Mouse (Mus musculus) mouse embryonic stem cell (cell line): ENCODE measurements around the gene Abhd12.
"Not testable (repeated sequence)": the region's sequence is repeated elsewhere in the genome, so short reads cannot be mapped to it uniquely, and the experiment has no call there.

ENCODE experiments used
- in situ Hi-C, 2 experiments: fragments of 300-500 bp; cut with MboI; formaldehyde crosslinking; loops; 1 replicate in 1 of 2; 3 replicates in 1 of 2; pipeline ENCODE4 v1.14.3; 2019 to 2020; ENCODE audit warnings: low sequenced_read_pairs in 2 of 2, low pct_unique_long_range_greater_than_20kb in 1 of 2, mixed read lengths in 1 of 2; ENCODE audit not compliant: unreplicated experiment in 1 of 2

Gene Abhd12

DNA sequence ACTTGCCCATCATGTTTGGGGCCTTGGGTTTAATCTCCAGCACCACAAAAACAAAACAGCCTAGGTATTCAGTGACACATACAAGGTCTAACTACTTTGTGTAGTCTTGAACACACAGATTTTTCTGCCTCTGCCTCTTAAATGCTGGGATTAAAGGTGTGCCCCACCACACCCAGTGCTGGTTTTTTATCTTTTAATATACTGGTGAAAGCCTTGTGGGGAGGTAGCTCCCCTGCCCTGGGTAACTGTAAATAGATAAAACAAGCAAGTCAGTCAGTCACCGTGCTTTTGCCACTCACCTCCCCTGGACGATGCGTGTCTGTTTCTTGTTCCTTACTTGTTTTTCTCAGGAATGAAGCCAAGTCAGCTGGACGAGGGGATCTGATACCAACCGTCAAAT lies 11.2 kb upstream of the Abhd12 start:
- in situ Hi-C loops, result no loop called here

DNA sequence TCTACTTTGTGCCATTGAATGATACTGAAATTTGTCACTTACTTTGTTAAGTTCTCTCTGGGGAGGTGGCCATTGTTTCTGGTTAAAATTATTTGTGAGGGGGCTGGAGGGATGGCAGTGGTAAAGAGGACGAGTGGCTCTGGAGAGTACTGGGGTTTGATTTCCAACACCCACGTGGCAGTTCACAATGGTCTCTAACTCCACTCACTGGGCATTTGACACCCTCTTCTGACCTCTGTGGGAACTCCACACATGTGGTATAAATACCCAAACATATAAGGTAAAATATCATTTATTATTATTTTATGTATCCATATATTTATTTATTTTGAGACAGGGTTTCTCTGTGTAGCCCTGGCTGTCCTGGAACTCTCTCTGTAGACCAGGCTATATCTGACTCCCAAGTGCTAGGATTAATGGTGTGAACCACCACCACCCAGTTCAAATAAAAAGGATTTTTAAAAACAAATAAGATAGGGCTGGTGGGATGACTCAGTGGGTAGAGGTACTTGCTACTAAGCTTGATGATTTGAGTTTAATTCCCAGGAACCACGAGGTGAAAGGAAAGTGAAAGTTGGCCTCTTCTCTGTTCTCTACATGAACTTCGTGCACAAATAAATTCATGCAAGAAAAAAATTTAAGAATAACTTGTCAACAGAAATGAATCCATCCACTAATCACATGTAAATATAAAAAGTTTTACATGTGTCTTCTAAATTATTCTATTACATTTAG lies 10.4 kb upstream of the Abhd12 start:
- in situ Hi-C loops, result no loop called here

DNA sequence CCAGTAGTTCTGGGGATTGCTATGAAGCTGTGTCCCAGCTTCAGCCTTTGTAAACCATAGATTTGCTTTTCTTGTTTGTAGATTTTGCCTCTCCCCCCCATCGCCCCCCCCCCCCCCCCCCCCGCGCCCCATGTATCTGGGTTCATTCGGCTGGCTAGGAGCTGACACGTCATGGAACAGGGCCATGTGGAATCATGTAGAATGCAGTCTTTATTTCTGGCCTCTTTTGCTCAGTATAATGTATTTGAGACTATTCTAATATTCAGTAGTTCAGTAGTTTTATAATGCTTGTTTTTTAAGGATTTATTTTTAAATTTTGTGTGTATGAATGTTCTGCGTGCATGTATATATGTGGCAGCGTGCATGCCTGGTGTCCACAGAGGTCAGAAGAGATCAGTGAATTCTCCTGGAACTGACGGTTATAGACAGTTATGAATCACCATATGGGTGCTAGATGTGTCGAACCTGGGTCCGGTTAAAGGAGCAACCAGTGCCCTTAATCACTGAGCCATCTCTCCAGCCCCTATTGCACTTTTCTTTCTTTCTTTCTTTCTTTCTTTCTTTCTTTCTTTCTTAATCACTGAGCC lies 5.8 kb upstream of the Abhd12 start:
- in situ Hi-C loops, result no loop called here

DNA sequence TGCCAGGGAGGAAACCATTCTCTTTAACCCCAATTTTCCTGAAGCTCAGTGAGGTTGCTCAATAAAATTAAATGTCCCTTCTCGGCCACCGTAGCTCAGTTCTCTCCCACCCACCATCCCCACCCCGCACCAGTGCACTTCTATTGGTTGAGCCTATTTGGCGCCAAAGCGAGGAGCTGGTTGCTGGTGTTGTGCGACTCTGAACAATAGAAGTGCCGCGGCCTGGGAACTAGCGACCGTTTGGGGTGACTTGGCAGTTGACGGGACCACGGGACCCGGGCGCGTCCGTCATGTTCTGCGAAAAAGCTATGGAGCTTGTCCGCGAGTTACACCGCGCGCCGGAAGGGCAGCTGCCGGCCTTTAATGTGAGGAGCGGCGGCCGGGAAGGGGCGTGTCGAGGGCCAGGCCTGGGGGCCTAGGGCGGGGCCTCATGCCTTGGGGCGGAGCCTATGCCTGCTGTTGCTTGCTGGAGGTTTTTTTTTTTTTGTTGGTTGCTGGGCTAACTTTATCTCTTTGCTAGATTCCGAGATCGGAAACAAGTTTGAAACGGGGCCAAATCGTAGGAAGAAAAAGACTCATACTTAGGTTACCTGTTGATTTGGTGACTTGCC lies 5.0 kb upstream of the Abhd12 start:
- in situ Hi-C loops, result no loop called here

DNA sequence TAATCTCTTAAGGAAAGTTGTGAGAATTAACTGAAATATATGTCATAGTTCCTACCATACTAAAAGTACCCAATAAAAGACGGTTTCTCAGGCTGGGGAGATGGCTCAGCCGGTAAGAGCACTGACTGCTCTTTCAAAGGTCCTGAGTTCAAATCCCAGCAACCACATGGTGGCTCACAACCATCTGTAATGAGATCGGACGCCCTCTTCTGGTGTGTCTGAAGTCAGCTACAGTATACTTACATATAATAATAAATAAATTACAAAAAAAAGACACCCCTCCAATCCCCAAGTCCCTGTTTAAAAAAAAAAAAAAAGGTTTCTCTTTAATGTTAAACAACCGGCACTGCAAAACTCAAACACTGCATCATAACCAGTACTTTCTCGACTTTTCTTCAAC lies 4.3 kb upstream of the Abhd12 start:
- in situ Hi-C loops, result not testable (repeated sequence)

DNA sequence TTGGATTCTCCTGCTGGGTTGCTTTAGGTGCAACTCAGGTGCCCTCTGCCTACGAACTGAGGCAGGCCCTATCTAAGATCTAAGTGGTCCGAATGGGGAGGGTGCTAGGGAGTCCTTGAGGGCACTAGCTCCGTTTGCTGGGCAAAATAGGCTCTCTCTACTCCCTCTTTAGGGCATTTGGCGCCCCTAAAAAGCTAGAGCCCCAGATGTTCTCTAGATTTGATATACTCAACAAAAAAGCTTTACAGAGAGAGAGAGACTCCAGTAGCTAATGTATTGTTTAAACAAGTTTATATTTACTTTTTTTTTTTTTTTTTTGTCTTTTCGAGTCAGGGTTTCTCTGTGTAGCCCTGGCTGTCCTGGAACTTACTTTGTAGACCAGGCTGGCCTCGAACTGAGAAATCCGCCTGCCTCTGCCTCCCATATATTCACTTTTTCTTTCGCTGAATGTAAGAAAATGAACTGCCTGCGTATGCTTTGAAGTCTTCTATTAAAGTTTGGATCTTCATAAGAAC lies 452 bp upstream of the Abhd12 start, which contains the start of gene Gins1:
Gene Gins1 (plus strand): TSS at position 465 of the 515 bp plus-strand sequence.
- in situ Hi-C loops, result no loop called here

DNA sequence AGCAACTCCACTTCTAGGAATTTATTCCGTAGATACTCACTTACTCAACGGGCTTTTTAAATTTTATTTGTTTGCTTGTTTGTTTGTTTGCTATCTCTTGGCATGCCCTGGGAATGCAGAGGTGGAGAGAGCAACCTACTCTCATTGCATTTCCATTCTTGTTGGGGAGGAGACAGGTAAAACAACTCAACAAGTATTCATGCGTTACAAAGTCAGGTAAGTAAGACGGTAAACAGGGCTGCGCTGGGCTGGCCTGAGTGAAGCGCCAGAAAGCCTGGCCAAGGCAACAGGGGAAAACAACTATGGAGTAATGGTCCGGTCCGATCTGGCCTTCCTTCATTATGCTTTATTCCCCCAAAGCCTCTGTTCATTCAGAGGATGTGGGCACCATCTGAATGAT lies 2.2 kb downstream of the Abhd12 start:
- in situ Hi-C loops, result no loop called here

DNA sequence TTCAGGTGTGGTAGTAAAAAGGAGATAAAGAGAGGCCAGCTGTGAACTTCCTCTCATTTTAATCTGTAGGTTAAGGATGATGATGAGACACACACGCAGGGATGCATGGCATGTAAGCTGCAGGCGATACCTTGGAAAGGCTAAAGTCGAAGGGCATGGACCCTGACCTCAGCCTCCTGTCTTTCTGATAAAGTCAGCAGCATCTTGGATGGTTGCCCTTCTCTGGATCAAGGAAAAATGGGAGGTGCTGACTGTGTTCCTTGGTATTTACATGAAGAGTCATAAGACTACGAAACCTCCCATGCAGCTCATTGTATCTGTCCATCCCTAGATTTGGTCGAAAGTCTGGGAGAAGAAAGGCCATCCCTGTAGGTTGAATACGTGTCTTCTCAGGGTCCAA lies 4.2 kb downstream of the Abhd12 start:
- in situ Hi-C loops, result no loop called here

DNA sequence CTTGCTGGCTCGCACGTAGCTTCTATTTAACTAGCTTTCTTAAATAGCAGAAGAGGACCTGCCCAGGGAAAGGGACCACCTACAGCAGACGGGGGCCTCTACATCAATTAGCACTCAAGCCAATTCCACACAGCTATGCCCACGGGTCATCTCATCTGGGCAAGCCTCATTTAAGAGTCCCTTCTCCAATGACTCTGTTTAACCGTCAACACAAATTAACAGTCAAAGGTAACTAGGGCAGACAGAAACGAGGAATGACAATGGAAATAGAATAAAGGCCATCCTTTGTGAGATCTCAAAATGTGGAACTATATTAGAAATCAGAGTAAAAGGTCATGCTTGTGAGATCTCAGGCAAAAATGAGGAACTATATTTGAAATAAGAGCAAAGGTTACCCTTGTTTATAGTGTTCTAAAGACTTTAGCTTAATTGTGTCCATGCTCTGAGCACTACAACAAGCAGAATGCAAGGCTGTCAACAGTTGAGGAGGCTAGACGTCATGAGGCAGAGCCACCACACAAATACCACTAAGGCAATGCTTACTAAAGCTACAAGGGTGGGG lies 8.8 kb downstream of the Abhd12 start:
- in situ Hi-C loops, result no loop called here

DNA sequence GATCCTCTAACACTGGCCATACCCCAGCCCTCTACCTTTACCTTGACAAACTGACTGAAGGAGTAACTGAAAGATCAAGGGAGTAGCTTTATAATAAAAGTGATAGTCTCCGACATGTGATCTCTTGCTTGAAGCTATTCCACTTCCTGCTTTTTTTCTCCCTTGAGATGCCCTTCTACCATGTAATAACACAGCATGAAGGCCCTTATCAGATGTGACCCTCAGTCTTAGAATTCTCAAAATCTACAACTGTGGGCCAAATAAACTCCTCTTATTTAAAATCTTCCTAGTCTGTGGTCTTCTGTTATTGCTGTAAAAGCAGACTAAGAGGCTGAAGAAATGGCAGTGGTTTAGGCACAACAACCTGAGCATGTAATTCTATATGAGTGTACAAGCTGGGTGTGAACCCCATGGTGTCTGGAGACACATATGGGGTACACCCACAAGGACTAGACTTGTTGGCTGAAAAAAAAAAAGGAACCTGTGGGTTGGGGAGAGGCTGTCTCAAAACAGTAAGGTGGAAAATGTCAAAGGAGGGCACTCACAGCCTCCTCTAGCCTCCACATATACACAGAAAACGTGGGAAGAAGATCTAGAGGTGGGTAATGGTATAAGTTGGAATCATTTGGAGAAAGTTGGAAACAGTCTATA lies 9.8 kb downstream of the Abhd12 start:
- in situ Hi-C loops, result no loop called here

DNA sequence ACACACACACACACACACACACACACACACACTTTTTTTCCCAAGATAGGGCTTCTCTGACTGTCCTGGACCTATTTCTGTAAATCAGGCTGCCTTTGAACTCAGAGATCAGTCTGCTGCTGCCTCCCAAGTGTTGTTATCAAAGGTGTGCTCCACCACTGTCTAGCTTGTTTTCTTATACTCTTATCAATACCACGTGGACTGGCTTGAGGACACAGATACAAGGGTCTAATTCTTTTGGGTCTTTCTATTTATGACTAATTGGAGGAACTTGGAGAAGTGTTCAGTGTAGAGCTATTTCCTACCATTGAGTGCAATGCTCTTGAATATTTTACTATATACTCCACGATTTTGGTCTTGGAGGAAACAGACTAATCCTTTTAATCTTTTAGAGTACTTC lies 17.2 kb downstream of the Abhd12 start:
- in situ Hi-C loops, result no loop called here

DNA sequence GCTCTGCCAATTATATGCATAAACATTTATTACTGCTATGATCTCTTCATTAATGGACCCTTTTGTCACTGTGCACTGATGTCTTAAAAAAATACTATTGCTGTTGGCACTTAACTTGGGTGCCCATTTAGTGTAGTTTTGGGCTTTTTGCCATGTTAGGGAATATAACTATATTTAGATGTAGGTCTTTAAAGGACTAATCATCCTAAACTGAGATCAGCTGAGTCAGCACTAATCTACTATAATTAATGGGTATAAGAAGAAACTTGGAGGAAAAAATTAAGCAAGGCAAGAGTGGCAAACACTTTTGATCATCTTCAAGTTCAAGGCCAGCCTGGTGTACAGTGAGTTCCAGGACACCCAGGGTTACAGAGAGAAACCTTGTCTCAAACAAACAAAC lies 18.2 kb downstream of the Abhd12 start:
- in situ Hi-C loops, result no loop called here

DNA sequence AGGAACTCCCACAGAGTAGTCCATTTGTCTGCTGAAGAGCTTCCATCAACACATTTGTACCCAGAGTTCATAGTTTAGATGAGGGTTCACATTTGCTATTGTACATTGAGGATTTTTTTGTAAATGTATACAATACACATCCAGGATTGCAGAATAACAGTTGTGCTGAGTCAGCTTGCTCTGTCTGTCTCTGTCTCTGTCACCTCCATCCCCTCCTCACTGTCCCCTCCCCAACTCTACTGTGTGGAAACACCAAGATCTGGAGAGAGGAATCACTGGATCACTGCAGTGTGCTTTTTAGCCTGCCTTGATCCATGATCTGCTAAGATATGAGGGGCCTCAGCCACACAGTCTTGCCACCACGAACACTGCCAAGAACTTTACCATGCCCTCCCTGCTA lies 18.7 kb downstream of the Abhd12 start:
- in situ Hi-C loops, result no loop called here

DNA sequence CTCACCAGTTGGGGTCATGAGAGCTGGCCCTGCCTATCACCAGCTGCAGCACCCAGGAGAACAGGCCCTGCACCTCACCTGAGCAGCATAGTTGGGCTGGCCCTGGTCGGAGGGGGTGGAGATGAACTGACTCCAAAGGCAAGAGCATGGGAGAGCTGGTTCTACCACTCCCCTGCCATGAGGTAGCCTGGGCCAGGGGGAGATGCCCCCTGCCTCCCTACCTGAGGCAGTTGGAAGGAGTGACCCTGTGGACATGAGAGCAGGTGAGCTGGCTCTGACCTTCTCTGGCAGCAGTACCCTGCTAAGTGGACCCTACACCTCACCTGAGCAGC lies 19.8 kb downstream of the Abhd12 start:
- in situ Hi-C loops, result no loop called here

DNA sequence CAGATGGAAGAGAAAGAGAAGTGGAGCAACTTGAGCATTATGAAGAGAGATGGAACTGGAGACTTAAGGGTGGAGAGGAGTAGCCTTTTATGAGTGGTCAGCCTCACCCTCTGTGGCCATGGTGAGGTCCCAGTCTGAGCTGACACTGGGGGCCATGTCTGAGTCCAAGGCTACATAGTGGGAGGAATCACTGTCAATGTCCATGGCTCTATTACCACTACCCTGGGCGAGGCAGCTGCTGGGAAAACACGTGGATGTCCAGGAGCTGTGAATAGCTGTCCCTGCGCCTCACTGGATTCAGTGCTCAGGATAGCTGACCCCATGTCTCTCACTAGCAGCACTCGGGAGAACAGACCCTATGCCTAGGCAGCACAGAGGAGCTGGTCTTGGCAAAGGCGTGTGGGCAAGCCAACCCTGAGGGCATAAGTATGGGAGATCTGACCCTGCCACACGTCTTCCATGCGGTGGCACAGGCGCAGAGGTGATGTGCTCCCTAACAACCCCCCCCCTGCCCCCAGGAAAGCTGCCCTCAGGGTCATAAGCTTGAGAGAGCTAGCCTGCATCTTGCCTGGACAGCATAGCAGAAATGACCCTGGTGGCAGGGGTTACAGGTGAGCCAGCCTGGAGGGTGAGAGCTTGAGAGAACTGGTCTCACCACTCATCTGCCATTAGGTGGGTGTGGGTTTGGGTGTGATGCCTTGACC lies 20.3 kb downstream of the Abhd12 start:
- in situ Hi-C loops, result no loop called here

DNA sequence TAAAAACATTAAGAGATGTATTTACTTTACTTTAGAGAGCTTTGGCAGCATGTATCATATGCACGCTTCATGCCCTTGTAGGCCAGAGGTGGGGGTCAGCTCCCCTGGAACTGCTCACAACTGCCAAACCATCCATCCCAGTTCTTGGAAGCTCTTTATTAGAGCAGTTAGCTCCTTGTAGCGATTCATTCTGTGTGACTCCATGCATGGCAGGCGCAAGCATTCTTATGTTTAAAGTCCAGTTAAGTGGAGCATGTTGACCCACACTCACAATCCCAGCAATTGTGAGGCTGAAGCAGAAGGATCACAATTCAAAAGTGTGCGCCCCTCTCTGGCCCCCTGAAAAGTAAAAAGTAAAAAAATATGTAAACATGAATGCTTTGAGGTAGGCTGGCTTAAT lies 27.0 kb downstream of the Abhd12 start:
- in situ Hi-C loops, result no loop called here

DNA sequence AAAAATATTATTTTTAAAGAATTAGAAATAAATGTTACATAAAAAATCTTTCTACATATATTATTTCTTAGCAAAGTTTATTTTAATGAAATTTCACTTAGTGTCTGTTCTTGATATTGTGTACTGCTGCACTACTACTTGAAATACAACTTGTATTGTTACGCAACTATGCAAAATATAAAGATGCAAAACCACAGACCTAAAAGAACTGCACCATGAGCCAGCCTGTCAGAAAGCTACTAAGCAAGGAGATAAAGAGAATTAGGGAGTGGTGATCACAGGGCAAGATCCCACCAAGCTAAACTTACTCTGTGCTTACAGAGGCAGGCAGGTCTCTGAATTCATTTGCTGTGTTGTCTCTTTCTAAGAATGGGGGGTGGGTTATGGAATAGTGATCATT lies 29.3 kb downstream of the Abhd12 start:
- in situ Hi-C loops, result no loop called here

DNA sequence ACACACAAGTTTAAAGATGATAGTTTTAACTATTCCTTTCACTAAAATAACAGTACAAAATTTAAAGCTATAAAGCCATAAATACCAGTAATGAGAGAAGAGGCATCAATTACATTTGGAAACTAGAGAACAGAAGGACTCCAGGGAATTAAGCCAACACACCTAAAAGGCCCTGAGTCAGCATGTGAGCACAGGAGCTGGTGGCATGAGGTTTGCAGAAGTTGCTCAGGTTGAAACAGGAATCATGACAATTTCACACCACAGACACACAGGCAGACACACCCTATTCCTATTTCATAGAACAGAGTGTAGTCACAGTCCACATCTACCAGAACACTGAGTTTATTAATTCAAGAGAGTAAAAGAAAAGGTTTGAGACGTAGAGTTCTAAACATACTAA lies 30.0 kb downstream of the Abhd12 start:
- in situ Hi-C loops, result no loop called here

DNA sequence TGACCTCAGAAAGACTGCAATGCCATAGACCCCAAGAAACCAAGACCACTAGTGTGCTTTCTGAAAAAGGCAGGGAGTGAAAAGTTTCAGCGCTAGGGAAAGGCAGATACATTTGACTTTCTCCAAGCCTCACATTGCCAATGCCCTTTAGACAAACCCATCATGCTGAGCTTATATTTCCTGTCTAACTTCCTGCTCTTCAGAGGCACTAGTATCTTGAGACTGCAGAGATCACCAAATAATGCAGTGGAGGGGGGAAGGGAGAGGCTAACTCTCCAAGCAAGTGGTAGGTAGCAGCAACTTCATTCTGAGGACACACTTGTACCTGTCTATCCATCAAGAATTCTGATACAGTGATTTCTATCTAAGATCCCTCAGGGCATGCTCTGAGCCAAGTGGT lies 35.1 kb downstream of the Abhd12 start:
- in situ Hi-C loops, result no loop called here
